Mouse (Mus musculus) C2C12 (cell line): ENCODE measurements around the gene Cdc42bpa.

Source experiments
- CEBPB ChIP-seq: IDR thresholded peaks from one replicate; pipeline ENCODE4 v1.6.1; 2011; ENCODE audit warnings: low read depth, mild to moderate bottlenecking, control low read depth, moderate library complexity
- CTCF ChIP-seq: IDR thresholded peaks from one replicate; pipeline ENCODE4 v1.5.1; 2011; ENCODE audit not compliant: control insufficient read depth, insufficient read depth, insufficient read length
- MAX ChIP-seq: IDR thresholded peaks from one replicate; pipeline ENCODE4 v1.6.1; 2011; ENCODE audit warnings: mild to moderate bottlenecking, control low read depth
- MYOG ChIP-seq: IDR thresholded peaks from one replicate; pipeline ENCODE4 v1.6.1; 2011; ENCODE audit not compliant: control insufficient read depth, insufficient read length; ENCODE audit errors: extremely low read depth
- USF1 ChIP-seq: IDR thresholded peaks from one replicate; pipeline ENCODE4 v1.6.1; 2011; ENCODE audit warnings: low read depth, mild to moderate bottlenecking, control low read depth, moderate library complexity

DNA sequence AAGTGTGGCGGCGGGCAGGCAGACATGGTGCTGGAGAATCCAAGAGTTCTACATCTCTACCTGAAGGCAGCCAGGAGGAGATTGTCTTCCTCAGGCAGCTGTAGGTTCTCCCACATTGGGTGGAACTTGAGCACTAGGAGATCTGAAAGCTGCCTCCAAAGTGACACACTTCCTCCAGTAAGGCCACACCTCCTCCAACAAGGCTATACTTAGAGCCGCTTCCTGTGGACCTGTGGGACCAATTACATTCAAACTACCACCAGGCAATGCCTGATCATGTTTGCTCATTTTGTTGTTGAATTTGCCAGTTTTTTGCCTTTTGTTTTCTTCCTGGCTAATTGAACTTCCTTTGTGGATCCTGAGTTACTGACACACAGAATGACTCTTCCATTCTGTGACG, 187.8 kb downstream of the Cdc42bpa start:
- TF ChIP-seq MAX (no peak), CTCF (no peak), USF1 (no peak), CEBPB (no peak), MYOG (no peak)
